Mouse (Mus musculus) liver, adult (tissue): ENCODE measurements around the gene Rftn2.

Experiments
- GATA4 ChIP-seq: IDR thresholded peaks from 2 replicates; pipeline ENCODE4 v1.6.1; 2014; ENCODE audit warnings: mild to moderate bottlenecking, low read length; ENCODE audit not compliant: insufficient replicate concordance

Gene Rftn2

DNA sequence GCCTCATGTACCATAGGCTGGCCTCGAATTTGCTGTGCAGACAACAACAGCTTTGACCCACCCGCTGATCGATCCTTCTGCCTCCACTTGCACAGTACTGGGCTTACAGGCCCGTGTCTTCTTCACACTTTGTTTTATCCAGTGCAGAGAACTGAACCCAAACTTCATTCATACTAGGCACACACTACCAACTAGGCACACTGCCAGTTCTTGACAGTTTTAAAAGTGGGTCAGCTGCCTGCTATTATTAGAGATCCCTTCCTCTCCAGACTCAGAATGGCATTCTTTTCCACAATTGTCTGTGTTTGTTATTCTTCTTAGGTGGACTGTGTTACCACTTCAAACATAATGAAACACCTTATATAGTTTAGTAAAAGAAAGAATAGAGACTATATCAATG lies 5.2 kb downstream of the Rftn2 start:
- TF ChIP-seq GATA4: no peak

DNA sequence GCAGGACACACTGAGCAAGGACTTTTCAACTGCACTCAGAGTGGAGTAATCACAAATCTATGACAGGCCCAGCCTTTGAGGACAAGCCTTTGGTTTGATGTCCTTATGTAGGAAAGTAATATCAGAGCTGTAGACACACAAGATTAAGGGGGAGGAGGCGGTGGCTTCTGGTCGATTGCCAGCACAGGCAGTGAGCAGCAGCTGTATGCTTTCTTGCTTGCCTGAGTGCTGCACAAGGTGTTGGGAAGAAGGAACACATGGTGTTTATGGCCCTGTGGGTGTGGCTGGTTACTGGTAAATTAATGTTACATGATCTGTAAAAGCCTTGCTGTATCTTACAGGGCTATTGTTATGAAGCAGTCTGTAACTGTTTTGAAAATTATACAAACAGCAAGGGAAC lies 9.4 kb downstream of the Rftn2 start:
- TF ChIP-seq GATA4: no peak

DNA sequence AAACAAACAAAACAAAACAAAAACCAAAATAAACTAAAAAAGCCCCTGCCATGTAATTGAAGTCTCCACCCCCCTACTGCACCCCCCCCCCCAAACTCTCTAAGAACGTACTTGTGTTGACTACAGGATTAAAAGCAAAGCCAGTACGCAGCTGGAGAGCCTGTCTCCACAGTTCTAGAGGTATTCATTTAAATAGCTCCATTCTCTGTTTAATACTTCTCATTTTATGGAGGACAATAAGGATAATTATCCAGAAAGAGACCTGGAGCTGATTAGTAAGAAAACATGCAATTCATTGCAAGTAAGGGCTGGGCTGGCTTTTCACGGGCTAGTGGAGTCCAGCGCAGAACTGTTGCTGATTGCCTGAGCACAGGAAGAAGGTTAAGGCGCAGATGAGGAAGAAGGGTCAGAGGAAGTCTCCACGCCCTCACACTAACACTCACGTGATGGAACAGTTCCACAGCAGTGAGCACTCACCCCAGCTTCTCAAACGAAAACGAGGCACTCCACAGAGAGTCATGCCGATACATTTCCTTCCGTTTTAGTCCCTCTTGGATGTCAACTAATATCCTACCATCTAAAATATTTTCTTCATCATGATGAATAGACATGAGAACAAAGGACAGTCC lies 11.3 kb downstream of the Rftn2 start:
- no peak for TF ChIP-seq GATA4

DNA sequence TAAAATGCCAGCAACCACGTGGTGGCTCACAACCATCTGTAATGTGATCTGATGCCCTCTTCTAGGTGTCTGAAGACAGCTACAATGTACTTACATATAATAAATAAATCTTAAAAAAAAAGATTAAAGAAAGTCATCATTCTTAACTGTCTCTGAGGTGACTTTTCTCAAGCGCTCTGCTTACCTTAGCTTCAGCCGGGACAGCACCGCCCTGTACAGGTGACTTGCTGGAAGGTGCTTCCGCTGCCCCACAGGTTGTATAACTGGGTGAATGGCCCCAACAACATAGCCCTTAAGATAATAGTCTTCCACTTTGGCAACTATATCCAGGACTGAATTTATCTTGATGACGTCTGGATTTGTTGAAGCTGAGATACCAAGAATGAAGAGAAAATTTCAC lies 12.6 kb downstream of the Rftn2 start:
- TF ChIP-seq GATA4: no peak

DNA sequence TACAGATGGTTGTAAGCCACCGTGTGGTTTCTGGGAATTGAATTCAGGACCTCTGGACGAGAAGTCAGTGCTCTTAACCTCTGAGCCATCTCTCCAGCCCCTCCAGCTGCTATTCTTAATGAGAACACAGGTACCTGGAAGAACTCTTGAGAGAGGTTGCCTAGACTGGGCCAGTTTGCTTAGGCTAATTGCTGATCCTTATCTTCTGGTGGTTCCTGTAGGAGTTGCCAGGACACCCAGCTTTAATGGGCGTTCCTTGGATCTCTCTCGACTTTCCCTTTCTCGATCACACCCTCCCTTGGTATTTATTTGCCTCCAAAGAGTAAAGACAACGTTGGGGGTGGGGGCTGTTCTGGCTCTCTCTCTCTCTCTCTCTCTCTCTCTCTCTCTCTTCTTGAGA lies 13.1 kb downstream of the Rftn2 start:
- no peak for TF ChIP-seq GATA4

DNA sequence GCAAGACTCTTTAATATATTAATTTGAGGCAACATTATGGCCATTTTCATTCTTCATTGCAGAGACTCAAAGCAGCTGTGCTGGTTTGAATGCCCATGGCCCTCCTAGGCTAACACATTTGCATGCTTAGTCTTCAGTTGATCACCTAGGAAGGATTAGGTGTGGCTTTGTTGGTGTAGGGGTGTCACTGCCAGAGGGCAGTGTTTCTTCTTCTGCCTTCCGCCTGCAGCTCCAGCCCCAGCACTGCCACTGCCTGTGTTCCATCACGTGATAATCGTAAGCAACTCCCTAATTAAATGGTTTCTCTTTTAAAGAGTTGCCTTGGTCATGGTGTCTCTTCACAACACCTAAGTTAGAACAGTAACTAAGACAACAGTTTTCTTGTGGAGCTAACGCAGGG lies 13.8 kb downstream of the Rftn2 start:
- no peak for TF ChIP-seq GATA4

DNA sequence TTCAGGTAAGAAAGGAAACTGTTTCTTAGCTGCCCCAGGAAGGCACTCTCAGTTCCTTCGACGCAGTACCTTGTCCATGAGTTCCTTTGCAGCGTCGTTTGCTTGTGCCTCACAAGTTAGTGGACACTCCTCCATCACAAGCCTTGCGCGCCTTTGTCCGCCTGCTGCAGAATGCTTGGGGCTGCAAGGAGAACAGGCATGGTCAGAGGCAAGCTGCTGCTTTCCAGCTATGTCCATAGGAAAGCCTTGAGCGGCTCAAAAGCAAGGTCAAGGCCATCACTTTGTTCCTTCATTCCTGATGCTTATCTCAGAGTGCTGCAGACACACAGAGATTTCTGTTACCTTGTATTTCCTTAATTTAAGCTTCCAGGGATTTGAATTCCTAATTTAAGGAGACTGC lies 15.5 kb downstream of the Rftn2 start:
- no peak for TF ChIP-seq GATA4

DNA sequence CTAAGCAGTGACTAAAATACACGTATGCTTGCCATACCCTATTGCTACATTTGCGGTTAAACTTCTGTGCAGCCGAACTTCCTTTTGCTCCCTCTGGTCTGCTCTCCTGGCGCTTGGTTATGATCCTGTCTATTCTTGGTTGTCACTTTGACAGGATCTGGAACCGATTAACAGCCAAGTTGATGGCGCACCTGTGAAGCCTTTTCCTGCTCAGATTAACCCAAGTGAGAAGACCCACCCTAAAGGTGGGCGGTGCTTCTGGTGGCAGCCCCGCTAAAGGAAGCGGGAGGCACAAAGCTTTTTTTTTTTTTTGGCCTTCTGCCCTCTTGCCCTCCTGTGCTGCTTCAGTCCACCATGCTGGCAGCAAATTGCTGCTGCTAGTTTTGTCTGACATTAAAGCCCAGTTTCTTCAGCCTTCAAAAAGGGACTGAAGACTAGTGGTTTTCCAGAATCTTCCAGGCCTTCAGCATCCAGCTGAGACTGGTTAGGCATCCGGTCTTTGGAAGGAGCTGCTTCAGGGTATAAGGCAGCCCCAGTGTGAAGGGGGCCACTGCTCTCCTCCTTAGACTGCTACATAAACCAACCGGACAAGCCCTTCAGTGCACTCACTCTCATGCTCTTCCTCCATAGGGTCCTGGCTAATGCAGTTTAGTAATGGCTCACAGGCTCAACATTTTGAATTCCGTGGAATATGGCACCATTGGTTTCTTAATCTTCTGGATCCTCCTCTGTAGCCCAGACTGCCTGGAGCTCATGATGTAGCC lies 16.2 kb downstream of the Rftn2 start:
- no peak for TF ChIP-seq GATA4

DNA sequence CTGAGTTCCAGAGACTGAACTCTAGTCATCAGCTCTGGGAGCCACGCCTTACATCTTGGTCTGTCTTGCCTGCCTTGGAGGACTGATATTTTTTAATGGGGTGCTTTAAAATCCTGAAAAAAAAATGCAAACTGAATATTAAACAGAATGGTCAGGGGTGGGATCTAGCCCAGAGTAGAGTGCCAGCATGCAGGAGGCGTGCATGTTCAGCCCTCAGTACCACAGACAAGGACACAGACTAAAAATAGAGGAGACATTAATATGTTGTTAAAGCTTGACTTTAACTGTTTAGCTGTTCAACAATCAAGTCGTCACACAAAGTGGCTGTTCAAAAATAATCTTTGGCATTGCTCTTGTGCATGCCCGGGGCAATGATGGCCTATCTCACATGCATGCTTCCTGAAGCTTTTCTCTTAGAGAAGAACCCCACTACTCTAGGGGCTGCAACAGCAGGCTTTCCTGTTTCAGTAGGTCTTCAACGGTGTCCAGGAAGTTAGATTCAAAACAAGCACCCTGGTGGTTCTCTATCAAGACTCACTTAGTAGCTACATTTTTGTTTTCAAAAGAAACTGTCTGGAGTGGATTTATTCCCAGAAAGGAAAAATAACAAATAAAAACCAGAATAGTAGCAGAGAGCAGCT lies 18.0 kb downstream of the Rftn2 start:
- no peak for TF ChIP-seq GATA4

DNA sequence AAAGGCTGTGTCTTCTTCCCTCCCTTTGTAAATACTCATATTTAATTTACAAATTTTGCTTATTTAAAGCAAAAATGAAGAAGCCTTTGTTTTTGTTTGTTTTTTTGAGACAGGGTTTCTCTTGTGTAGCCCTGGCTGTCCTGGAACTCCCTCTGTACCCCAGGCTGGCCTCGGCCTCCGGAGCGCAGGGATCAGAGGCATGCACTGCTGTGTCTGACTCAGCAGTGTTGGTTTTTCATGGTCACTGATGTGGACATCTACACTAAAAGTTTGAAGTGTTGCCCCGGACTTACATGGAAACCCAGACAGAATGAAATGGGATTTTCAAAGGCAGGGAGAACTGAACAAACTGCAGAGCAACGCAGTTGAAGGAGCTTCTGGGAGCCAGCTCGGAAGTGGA lies 19.0 kb downstream of the Rftn2 start:
- no peak for TF ChIP-seq GATA4

DNA sequence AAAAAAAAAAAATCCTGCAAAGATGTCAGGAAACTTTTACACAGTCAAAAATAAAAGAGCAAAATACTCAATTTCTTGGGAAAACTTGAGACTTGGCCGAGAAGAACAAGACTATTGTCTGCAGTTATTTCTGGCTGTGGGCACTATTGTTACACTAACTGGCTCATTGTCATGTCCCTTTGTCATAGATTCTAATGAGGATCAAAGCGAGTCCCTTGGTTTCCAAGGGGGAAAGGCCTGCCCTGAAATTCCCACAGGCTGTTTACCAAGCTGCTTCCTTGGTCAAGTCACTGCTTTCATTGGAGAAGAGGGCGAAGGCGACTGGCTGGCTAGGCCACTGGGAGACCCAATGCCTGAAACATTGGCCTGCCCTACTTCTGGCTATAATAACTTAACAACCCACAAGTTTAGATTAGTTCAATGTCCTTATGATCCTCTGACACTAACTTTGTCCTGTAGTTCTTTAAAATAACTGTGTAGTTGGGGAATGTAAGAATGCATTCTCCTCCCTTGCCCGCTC lies 20.7 kb downstream of the Rftn2 start:
- TF ChIP-seq GATA4: no peak

DNA sequence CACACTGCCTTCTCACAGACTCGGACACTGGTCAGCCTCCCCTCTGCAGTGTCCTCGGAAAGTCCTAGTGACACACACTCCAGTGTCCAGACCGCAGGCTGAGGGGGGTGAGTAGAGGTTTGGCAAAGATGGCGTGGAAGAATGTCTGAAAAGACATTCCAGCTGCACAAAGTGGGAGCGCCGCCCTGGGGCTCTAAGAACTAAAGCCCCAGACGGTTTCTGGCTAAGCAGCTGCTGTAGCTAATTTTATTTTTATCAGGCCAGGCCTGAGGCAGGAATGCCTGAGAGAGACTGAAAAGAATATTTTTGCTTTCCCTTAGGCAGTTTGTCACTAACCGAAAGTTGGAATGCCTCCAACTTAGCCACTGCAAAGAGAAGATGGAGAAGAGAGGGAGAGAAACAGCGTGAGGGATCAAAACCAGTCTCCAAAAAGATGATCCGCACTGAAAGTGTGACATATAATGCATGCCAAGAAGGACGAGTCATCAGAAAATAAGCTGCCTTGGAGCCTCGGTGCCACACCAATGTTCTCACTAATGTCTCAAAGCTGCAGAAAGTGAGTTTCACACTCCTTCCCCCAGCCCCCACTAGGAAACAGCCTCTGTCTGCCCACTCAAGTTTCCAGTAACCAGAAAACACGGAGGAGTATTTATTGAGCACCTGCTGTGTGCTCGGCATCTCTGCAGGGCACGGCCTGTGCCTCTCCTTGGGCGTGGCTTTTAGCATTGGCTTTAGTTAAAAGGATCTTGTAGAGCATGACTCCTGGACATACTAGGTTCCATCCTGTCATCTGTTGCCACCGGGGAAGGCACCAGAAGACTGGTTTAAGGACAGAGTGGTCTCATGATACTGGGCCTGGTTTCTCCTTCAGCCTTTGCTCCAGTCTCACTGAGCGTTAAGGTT lies 24.5 kb downstream of the Rftn2 start:
- TF ChIP-seq GATA4: no peak

DNA sequence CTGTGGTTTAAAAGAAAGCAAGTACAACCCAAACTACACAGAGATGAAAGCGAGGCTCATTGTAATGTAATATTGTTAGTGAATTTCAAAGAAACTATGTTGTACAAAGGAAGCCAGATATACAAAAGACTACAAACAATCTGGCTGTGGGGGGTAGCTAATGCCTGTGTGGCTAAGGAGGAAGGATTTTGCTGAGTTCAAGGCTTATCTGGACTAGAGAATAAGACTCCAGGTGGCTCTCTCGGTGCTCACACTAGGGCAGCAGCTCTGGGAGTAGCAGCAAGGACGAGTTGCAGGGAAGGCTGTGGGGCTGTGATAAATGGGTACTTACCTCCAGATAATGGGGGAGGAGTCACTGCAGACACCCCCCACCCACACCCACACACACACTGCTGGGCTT lies 27.9 kb downstream of the Rftn2 start:
- no peak for TF ChIP-seq GATA4

DNA sequence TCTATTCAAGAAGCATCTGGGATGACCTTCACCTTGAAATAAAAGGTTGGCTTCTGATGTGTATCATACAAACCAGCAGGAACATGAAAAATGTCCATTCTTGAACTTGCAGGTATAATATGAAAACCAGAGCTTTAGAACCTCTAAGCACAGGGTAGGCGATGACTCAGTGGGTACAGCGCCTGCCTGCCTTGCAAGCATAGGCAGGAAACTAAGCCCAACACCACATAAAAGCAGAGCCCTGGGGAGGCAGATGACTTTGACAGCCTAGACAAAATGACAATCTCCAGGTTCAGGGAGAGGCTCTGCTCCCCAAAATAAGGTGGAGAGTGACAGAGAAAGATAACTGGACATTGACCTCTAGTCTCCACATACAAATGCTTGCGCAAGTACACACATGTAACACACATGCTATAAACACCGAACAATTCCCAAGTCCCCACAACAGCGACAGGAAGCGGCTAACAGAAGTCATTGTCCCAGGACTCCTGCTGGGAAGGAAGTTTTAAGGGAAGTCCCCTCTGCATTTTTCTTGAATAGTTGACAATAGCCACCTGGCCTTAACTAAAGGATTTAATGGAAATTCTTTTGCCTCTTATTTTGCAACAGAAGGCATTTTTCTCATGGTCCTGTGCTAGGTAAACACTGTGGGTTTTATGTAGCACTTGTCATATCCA lies 30.1 kb downstream of the Rftn2 start:
- TF ChIP-seq GATA4: no peak

DNA sequence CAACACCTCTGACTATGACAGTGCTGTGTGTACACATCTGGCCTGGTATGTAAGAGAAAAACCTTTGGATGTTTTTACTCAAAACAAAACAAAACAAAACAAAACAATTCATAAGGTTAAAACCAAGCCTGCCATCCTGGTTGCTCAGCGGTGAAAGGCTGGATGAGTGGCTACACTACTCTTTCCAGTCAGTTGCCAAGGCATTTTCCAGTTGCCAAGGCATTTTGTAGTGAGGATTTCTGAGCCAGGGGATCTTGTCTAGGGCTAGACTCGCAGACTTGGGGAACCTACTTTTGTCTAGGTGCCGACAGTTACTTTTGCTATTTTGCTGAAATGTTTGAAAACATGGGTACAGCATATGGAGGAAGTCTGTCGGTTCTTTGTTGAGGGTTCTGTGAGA lies 31.6 kb downstream of the Rftn2 start:
- no peak for TF ChIP-seq GATA4
